ENCODE assay signal across 12 mouse cellular contexts in the genomic region with DNA sequence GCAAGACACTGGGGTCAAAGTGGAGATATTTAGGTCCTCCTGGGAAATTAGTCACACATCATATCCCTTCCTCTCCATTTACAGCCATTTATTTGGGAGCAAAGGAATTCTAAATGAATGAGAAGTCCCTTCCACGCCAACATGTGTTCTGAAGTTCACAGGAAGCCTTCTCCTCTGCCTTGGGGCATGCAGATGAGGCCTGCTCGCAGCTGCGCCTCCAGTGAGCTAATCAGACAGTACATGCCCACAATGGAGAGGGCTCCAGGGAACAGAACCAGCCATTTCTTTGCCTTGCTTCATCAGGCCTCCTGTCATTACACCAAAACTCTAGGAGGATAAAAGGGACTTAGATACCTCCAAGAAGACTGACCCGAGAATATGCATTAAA.
A peak's percentile ranks its signal among the peaks of the same experiment; 100 is the strongest.
DNase-seq lines count a peak whose midpoint lies in the region; ATAC-seq lines count a peak whose summit lies in the region.
"Had no signal": no experiment of that assay in that cellular context is flagged by ENCODE, and none has a peak within 500 bp of the region (broad histone marks: within the 10 kb centered on the region; RNA-seq: fewer than 3 reads in every experiment).

No protein-coding gene starts in this region.

- no peak overlapping the region for H3K9ac ChIP-seq in heart, embryonic 12.5 days
- H3K9ac ChIP-seq in limb, embryonic 15.5 days = no peak overlapping the region
- H3K9ac ChIP-seq in forebrain, embryonic 16.5 days (replicated peaks; ENCODE audit: low read depth, low read length) = no peak overlapping the region
- H3K9ac ChIP-seq: forebrain, embryonic 15.5 days; liver, embryonic 14.5 days had no signal

- H3K27me3 ChIP-seq in heart, embryonic 12.5 days (replicated peaks) = no peaks in the 10 kb centered on the region
- H3K27me3 ChIP-seq in limb, embryonic 15.5 days = no peaks in the 10 kb centered on the region
- no peaks in the 10 kb centered on the region for H3K27me3 ChIP-seq in limb, embryonic 10.5 days (ENCODE audit: low read depth, poor library complexity, severe bottlenecking)
- H3K27me3 ChIP-seq in forebrain, embryonic 16.5 days (replicated peaks; ENCODE audit: control insufficient read depth, insufficient read depth, low read length) = no peaks in the 10 kb centered on the region
- H3K27me3 ChIP-seq: forebrain, embryonic 15.5 days had no signal

- intact Hi-C loops in heart, postnatal 36 days (cut with DNase I) = no loop called here
- intact Hi-C loops in heart, postnatal 14 days (cut with DNase I) = loop anchor here (5.0 kb wide), 1 partner anchor 72 kb away; the partner anchor contains the start of gene Thbs1

- ATAC-seq in heart, embryonic 12.5 days (ENCODE audit: insufficient number of reproducible peaks, low FRiP score) = no peak
- no peak for ATAC-seq in limb, embryonic 15.5 days (ENCODE audit: insufficient number of reproducible peaks, low FRiP score, low TSS enrichment, low read depth)
- no peak for ATAC-seq in forebrain, embryonic 16.5 days
- ATAC-seq: forebrain, embryonic 15.5 days; hindbrain, embryonic 16.5 days had no signal

- no peaks in the 10 kb centered on the region for H3K36me3 ChIP-seq in heart, embryonic 12.5 days
- H3K36me3 ChIP-seq in limb, embryonic 15.5 days = no peaks in the 10 kb centered on the region
- no peaks in the 10 kb centered on the region for H3K36me3 ChIP-seq in limb, embryonic 10.5 days
- H3K36me3 ChIP-seq in forebrain, embryonic 16.5 days (ENCODE audit: control insufficient read depth, insufficient read depth) = no peaks in the 10 kb centered on the region
- H3K36me3 ChIP-seq: forebrain, embryonic 15.5 days had no signal

- no peaks in the 10 kb centered on the region for H3K9me3 ChIP-seq in heart, embryonic 12.5 days (replicated peaks)
- H3K9me3 ChIP-seq in limb, embryonic 15.5 days = no peaks in the 10 kb centered on the region
- H3K9me3 ChIP-seq in limb, embryonic 10.5 days (replicated peaks) = no peaks in the 10 kb centered on the region
- H3K9me3 ChIP-seq in forebrain, embryonic 16.5 days (ENCODE audit: control insufficient read depth, low read length) = no peaks in the 10 kb centered on the region
- H3K9me3 ChIP-seq: forebrain, embryonic 15.5 days had no signal

- 81% methylated on average over 4 of the region's 4 CpGs for WGBS in heart, embryonic 12.5 days
- 59% methylated on average over 4 of the region's 4 CpGs for WGBS in limb, embryonic 15.5 days
- WGBS in limb, embryonic 10.5 days = 81% methylated on average over 4 of the region's 4 CpGs
- WGBS in forebrain, embryonic 16.5 days = 85% methylated on average over 4 of the region's 4 CpGs

- H3K4me2 ChIP-seq in heart, embryonic 12.5 days = no peak overlapping the region
- no peak overlapping the region for H3K4me2 ChIP-seq in limb, embryonic 15.5 days
- H3K4me2 ChIP-seq in forebrain, embryonic 16.5 days (ENCODE audit: low read length) = no peak overlapping the region
- H3K4me2 ChIP-seq: forebrain, embryonic 15.5 days had no signal

- H3K4me3 ChIP-seq in heart, embryonic 12.5 days = no peak overlapping the region
- no peak overlapping the region for H3K4me3 ChIP-seq in limb, embryonic 15.5 days
- H3K4me3 ChIP-seq in limb, embryonic 10.5 days = no peak overlapping the region
- no peak overlapping the region for H3K4me3 ChIP-seq in forebrain, embryonic 16.5 days (replicated peaks; ENCODE audit: low read length)
- H3K4me3 ChIP-seq: forebrain, embryonic 15.5 days had no signal

- peak overlapping the region; percentile 35; the same call in 1 of the 2 replicates for H3K27ac ChIP-seq in heart, embryonic 12.5 days (ENCODE audit: poor library complexity, severe bottlenecking)
- H3K27ac ChIP-seq in limb, embryonic 15.5 days = peak overlapping the region; percentile 54; the same call in 1 of the 2 replicates
- no peak overlapping the region for H3K27ac ChIP-seq in limb, embryonic 10.5 days
- no peak overlapping the region for H3K27ac ChIP-seq in forebrain, embryonic 16.5 days (ENCODE audit: low read length)
- H3K27ac ChIP-seq: forebrain, embryonic 15.5 days; liver, embryonic 14.5 days had no signal

- peaks cover 21% of the 10 kb centered on the region for H3K4me1 ChIP-seq in heart, embryonic 12.5 days (replicated peaks)
- peaks cover 4% of the 10 kb centered on the region; the same call in 1 of the 2 replicates for H3K4me1 ChIP-seq in limb, embryonic 15.5 days
- H3K4me1 ChIP-seq in limb, embryonic 10.5 days = 0 out of 2 replicates have a peak, but pooled peaks cover 2% of the 10 kb centered on the region
- no peaks in the 10 kb centered on the region for H3K4me1 ChIP-seq in forebrain, embryonic 16.5 days (replicated peaks; ENCODE audit: control insufficient read depth, insufficient read depth, low read length)
- H3K4me1 ChIP-seq: forebrain, embryonic 15.5 days had no signal

- DNase-seq in heart, postnatal 36 days = no peak
- no peak for DNase-seq in limb, embryonic 10.5 days (ENCODE audit: low spot score)
- DNase-seq in ZHBTc4 (ENCODE audit: low read depth, low spot score) = peak; percentile 4
- DNase-seq in heart, postnatal 14 days = peak; percentile 18 to 29
- DNase-seq in ovary, postnatal 10 days (ENCODE audit: low spot score) = no peak
- DNase-seq: cerebellum, adult 11 months had no signal

Comparison
In these comparisons a context has a peak if more than half of its experiments do, and no peak if none do; other contexts are left out.
1. H3K27ac ChIP-seq: peak in heart, embryonic 12.5 days (single experiment) and limb, embryonic 15.5 days (single experiment); none in limb, embryonic 10.5 days (single experiment) and forebrain, embryonic 16.5 days (single experiment).
2. DNase-seq: peak in ZHBTc4 (single experiment) and heart, postnatal 14 days (2 of 2); none in heart, postnatal 36 days (0 of 2), limb, embryonic 10.5 days (single experiment) and ovary, postnatal 10 days (single experiment).